Mouse (Mus musculus): Measurements from ENCODE around the gene Agpat1.

Agpat1 gene

DNA sequence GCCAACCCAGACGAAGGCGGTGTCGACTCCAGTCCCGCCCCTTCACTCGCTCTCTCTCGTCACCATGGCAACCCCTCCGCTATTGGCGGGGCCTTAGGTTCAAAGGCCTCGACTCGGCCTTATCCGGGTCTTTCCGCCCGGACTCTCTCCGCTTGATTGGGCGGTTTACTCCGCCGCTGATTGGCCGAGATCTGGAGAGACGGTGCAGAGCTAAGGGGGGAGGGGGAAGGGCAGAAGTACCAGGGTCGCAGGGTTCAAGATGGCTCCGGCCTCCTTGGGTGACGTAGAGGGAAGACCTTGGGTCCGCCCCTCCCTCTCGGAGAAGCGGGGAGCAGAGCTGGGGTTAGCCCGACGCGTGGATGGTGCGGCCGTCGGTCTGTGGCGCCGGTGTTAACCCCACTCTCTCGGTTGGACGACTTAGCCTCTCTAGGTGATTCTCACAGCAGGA lies at the start of gene Agpat1:
Gene Agpat1, plus strand, starts transcription at position 202 of the 448 bp plus-strand sequence.
- DNase-seq: peak; percentile 99

DNA sequence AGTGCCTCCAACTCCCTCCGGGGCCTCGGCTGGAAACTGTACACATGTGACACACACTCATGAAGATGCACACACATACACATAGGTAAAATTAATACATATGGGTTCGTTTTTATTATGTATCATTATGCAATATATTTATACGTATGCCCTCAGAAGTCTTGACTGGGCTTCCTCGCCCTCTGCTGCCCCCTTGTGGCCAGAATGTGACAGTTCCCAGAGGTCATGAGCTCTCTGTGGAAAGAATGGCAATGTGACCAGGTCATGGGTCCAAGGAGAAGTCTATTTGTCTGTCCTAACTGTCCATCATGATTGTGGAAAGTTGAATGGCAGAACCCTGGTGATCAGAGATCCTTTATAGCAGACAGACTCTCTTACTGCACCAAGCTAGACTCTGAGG lies 48.6 kb upstream of the Agpat1 start:
- peak; percentile 81 for DNase-seq

DNA sequence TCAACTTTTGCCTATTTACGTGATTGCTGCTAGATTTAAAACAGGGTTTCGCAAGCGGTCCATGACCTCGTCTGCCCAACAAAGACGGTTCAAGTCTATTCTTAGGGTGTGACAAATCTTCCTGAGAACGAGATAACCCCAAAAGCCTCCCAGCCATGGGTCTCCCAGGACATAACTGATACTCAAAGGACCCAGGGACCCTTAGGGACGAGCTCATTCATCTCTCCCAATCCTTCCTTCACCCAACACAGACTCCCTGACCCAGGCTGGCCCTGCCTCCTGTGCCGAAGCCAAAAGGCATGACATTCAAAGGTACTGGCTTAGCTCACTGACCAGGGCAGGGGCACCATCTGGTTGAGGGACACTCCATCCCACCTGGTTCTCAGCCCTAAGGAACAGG lies 47.7 kb upstream of the Agpat1 start:
- no peak for DNase-seq

DNA sequence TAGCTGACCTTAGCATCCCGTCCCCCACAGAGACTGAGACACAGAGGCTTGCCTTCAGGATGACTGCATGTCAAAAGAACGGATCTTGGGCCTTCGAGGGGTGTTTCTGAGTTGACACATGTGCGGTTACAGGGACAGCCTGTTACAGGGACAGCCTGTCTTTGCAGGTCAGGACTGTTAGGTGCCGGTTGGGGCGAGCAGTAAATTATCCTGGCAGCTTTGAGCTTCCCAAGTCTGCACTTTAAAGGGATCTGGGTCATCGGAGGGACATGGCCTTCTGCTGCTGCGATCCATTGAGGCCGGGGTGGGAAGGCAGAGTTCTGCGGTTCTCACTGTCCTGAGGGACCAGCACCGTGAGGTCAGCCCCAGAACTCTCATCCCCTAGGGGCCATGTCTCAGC lies 46.7 kb upstream of the Agpat1 start:
- DNase-seq: no peak

GRCm38 (mm10) chr17:34559116-34559515 lies 44.9 kb upstream of the Agpat1 start:
- no peak for DNase-seq

DNA sequence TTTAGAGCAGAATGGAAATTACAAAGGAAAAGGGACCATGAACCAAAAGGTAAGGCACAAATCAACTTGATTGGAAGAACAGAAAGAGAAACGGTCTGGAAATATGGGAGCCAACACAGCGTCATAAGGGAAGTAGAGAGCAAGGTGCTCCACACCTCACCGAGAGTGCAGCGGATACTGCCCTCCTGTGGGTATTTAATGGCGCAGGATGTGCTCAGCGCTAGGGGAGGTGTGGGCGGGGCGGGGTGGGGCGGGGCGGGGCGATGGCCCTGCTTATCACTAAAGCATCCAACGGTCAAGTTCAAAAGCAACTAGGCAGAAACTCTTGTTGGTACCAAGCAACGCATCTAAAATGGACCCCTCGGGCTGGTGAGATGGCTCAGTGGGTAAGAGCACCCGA lies 44.2 kb upstream of the Agpat1 start:
- DNase-seq: no peak

DNA sequence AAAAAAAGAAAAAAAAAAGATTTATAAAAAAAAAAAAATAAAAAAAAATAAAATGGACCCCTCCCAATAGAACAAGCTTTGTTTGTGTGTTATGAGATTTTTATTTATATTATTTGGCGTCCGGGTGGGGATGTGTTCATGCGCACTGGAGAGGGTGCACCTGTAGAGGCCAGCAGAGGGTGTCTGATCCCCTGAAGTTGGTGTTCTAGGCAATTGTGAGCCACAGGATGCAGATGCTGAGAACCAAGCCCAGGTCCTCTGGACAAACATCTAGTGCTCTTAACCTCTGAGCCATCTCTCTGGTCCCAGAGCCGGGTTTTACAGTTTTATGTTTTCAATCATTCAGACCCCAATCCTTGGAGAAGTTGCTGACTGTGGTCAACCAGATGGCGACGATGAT lies 43.6 kb upstream of the Agpat1 start:
- no peak for DNase-seq

GRCm38 (mm10) chr17:34561200-34561599 lies 42.9 kb upstream of the Agpat1 start:
- DNase-seq: peak; percentile 32

DNA sequence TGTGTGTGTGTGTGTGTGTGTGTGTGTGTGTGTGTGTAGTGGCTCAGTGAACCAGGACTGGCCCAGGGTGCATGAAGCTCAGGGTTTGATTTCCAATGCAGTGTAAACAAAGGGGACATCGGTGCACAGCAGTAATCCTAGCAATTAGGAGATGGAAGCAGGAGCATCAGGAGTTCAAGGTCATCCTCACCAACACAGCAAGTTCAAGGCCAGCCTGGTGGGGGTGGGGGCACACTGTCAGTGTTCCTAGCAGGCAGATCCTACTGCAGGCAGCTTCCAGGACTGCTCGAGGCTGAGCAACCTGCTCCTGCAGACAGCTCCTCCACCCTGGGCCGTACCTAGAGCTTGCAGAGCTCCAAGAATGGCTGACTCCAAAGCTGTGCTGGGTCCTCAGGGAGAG lies 41.5 kb upstream of the Agpat1 start:
- DNase-seq: no peak

GRCm38 (mm10) chr17:34563354-34563753 lies 40.7 kb upstream of the Agpat1 start:
- DNase-seq: no peak

DNA sequence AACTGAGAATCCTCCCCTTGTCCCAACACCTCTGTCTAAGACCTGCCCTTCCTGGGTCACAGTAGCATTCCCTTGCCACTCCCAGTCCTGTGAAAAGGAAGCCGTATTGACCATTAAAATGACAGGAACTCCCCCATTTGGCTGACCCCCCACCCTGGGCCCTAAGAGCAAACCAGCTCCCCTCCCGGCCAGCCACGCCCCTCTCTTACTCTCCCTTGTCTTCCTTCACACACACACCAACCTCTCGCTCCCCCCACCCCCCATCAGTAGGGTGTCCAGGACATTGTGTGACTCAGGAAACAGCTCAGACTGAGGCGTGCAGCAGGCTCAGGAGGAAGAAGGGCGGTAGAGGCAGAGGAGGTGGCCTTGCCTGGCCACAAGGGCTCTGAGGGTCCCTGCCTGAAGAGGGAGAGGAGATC lies 40.0 kb upstream of the Agpat1 start, which contains the start of gene Notch4:
Gene Notch4, plus strand, starts transcription at position 266 of the 419 bp plus-strand sequence.
- no peak for DNase-seq

- no peak for DNase-seq
Observed at GRCm38 (mm10) chr17:34564796-34565195, 39.3 kb upstream of the Agpat1 start.

DNA sequence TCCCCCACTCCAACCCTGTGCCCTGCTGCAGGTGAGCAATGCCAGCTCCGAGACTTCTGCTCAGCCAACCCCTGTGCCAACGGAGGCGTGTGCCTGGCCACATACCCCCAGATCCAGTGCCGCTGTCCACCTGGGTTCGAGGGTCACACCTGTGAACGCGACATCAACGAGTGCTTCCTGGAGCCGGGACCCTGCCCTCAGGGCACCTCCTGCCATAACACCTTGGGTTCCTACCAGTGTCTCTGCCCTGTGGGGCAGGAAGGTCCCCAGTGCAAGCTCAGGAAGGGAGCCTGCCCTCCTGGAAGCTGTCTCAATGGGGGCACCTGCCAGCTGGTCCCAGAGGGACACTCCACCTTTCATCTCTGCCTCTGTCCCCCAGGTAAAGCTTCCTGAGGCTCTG lies 36.8 kb upstream of the Agpat1 start:
- no peak for DNase-seq

DNA sequence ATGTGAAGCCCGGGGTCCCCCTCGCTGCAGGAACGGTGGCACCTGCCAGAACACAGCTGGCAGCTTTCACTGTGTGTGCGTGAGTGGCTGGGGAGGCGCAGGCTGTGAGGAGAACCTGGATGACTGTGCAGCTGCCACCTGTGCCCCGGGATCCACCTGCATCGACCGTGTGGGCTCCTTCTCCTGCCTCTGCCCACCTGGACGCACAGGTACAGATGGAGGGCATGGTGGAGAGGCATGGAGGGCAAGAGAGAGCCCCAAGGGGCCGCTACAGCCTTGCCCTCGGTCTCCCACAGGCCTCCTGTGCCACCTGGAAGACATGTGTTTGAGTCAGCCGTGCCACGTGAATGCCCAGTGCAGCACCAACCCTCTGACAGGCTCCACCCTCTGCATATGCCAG lies 35.6 kb upstream of the Agpat1 start:
- no peak for DNase-seq

DNA sequence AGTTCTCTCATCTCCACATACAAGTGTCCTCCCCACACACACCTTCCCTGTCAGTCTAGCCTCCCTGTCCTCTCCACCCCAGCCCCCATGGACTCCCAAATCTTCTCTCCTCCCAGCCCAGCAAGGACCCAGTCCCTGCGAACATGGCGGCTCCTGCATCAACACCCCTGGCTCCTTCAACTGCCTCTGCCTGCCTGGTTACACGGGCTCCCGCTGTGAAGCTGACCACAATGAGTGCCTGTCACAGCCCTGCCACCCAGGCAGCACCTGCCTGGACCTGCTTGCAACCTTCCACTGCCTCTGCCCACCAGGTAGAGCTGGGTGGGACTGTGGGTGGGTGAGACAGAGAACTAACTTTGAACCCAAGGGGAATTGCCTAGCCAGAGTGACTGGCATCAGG lies 34.1 kb upstream of the Agpat1 start:
- no peak for DNase-seq

DNA sequence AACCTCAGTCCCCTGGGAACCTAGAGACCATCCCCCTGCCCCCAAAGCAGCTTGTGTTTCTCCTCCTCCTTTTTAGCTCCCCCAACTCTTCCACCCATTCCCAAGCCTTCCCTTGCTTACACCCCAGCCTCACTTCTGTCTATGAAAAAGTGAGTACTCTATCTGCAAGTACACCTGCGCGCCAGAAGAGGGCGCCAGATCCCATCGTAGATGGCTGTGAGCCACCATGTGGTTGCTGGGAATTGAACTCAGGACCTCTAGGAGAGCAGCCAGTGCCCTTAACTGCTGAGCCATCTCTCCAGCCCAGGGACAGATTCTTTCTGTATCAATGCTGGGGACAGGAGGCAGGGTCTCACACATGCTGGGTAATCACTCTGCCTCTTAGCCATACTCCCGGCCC lies 32.2 kb upstream of the Agpat1 start:
- peak; percentile 45 for DNase-seq

- no peak for DNase-seq
Observed at GRCm38 (mm10) chr17:34572361-34572760, 31.7 kb upstream of the Agpat1 start.

GRCm38 (mm10) chr17:34576577-34576976 lies 27.5 kb upstream of the Agpat1 start:
- DNase-seq: no peak

DNA sequence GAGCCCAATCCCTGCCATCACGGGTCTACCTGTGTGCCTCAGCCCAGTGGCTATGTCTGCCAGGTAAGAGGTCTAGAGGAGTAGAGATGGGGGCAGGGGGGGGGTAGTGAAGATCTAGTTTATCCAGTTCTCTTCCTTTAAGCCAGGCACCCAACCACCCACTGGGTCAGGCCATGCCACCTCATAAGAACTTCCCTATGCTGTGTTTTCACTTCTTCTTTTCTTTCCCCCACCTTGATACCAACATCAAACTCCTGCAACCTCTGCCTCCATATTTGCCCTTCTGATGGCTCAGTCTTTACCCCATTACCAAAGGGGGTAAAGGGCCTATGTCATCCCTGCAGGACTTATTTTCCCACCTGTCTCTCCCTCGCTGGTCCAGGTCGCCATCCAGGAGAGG lies 26.0 kb upstream of the Agpat1 start:
- no peak for DNase-seq

- no peak for DNase-seq
Observed at GRCm38 (mm10) chr17:34582528-34582927, 21.5 kb upstream of the Agpat1 start.

- no peak for DNase-seq
Observed at GRCm38 (mm10) chr17:34583397-34583796, 20.7 kb upstream of the Agpat1 start.

- no peak for DNase-seq
Observed at GRCm38 (mm10) chr17:34583819-34584218, 20.2 kb upstream of the Agpat1 start.

- no peak for DNase-seq
Observed at GRCm38 (mm10) chr17:34585121-34585520, 18.9 kb upstream of the Agpat1 start.

DNA sequence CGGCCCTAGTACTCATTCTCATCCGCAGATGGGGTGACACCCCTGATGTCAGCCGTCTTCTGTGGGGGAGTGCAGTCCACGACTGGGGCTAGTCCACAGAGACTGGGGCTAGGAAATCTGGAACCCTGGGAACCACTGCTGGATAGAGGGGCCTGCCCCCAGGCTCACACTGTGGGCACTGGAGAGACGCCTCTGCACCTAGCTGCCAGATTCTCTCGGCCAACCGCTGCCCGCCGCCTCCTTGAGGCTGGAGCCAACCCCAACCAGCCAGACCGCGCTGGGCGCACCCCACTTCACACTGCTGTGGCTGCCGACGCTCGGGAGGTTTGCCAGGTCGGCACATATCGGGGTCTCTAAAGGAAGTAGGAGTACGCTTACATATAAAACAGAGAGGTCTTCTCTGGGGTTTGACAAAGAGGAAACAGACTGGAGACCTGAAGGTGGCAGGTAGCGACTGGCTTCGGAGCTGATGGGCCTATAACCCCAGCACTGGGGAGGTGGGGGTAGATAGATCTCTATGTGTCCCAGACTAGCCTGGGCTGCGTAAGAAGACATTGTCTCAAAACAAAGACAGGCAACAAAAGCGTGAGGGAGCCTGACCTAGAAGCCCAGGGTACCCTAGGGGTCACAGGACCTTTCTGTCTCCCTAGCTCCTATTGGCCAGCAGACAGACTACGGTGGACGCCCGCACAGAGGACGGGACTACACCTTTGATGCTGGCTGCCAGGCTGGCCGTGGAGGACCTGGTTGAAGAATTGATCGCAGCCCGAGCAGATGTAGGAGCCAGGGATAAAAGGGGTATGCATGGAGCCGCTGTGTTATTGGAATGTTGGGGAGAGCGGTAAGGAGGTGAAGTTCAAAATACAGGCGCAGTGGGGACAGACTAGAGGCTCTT lies 17.9 kb upstream of the Agpat1 start:
- no peak for DNase-seq

All from thymus, postnatal 14 days (tissue).